Mouse (Mus musculus): ENCODE data around the gene Arntl2. TPM values are rescaled to one million over a fixed set of nuclear protein-coding genes. Genes with fewer than 3 reads are reported as not detected.

Gene Arntl2
- polyA plus RNA-seq, 1 experiment from 2014 or later = 1.2 TPM

GRCm38 (mm10) chr6:146755679-146756078 lies 40.2 kb upstream of the Arntl2 start:
- Histone ChIP-seq H3K27ac (ENCODE audit: low read depth, low read length) (no peak overlapping the region), H3K9me3 (ENCODE audit: control insufficient read depth, low read length) (no peaks in the 10 kb centered on the region), H3K27me3 (ENCODE audit: control insufficient read depth, insufficient read depth, low read length) (no peaks in the 10 kb centered on the region), H3K4me2 (ENCODE audit: low read depth) (no peak overlapping the region), H3K36me3 (ENCODE audit: control insufficient read depth, insufficient read depth, low read length) (no peaks in the 10 kb centered on the region; the same call in 1 of the 2 replicates), H3K4me3 (ENCODE audit: low read depth, low read length) (no peak overlapping the region), H3K9ac (ENCODE audit: low read length) (no peak overlapping the region), H3K4me1 (ENCODE audit: control insufficient read depth, insufficient read depth, low read length) (peaks cover 4% of the 10 kb centered on the region)
- no peak for ATAC-seq (ENCODE audit: insufficient read depth, low FRiP score, low TSS enrichment)
- no peak for DNase-seq (ENCODE audit: low spot score)
- 90% methylated on average over 4 of the region's 4 CpGs for WGBS

- H3K36me3 ChIP-seq (ENCODE audit: control insufficient read depth, insufficient read depth, low read length) = no peaks in the 10 kb centered on the region; the same call in 1 of the 2 replicates
- no peak for DNase-seq (ENCODE audit: low spot score)
- 94% methylated on average over 2 of the region's 2 CpGs for whole genome bisulfite sequencing
These were observed 36.8 kb upstream of the Arntl2 start for GRCm38 (mm10) chr6:146759027-146759426.

GRCm38 (mm10) chr6:146760022-146760421 lies 35.8 kb upstream of the Arntl2 start:
- 97% methylated on average over 2 of the region's 2 CpGs for WGBS
- Histone ChIP-seq H3K9ac (ENCODE audit: low read length) (no peak overlapping the region), H3K9me3 (ENCODE audit: control insufficient read depth, low read length) (no peaks in the 10 kb centered on the region), H3K4me3 (ENCODE audit: low read depth, low read length) (no peak overlapping the region), H3K27ac (ENCODE audit: low read depth, low read length) (no peak overlapping the region), H3K27me3 (ENCODE audit: control insufficient read depth, insufficient read depth, low read length) (no peaks in the 10 kb centered on the region), H3K4me1 (ENCODE audit: control insufficient read depth, insufficient read depth, low read length) (no peaks in the 10 kb centered on the region), H3K36me3 (ENCODE audit: control insufficient read depth, insufficient read depth, low read length) (no peaks in the 10 kb centered on the region; the same call in 1 of the 2 replicates), H3K4me2 (ENCODE audit: low read depth) (no peak overlapping the region)
- DNase-seq (ENCODE audit: low spot score) (no peak), ATAC-seq (ENCODE audit: insufficient read depth, low FRiP score, low TSS enrichment) (no peak)

More at GRCm38 (mm10) chr6:146759027-146759426, 36.8 kb upstream of the Arntl2 start:
- H3K4me1 ChIP-seq (ENCODE audit: control insufficient read depth, insufficient read depth, low read length) = no peaks in the 10 kb centered on the region
- no peak overlapping the region for H3K27ac ChIP-seq (ENCODE audit: low read depth, low read length)
- no peak overlapping the region for H3K9ac ChIP-seq (ENCODE audit: low read length)
- no peaks in the 10 kb centered on the region for H3K9me3 ChIP-seq (ENCODE audit: control insufficient read depth, low read length)
- no peak overlapping the region for H3K4me3 ChIP-seq (ENCODE audit: low read depth, low read length)
- no peaks in the 10 kb centered on the region for H3K27me3 ChIP-seq (ENCODE audit: control insufficient read depth, insufficient read depth, low read length)
- H3K4me2 ChIP-seq (ENCODE audit: low read depth) = no peak overlapping the region
- no peak for ATAC-seq (ENCODE audit: insufficient read depth, low FRiP score, low TSS enrichment)

GRCm38 (mm10) chr6:146760736-146761135 lies 35.1 kb upstream of the Arntl2 start:
- 75% methylated on average over 4 of the region's 4 CpGs for WGBS
- Histone ChIP-seq H3K9me3 (ENCODE audit: control insufficient read depth, low read length) (no peaks in the 10 kb centered on the region), H3K4me3 (ENCODE audit: low read depth, low read length) (no peak overlapping the region), H3K4me1 (ENCODE audit: control insufficient read depth, insufficient read depth, low read length) (no peaks in the 10 kb centered on the region), H3K27ac (ENCODE audit: low read depth, low read length) (no peak overlapping the region), H3K4me2 (ENCODE audit: low read depth) (no peak overlapping the region), H3K9ac (ENCODE audit: low read length) (no peak overlapping the region), H3K36me3 (ENCODE audit: control insufficient read depth, insufficient read depth, low read length) (no peaks in the 10 kb centered on the region; the same call in 1 of the 2 replicates), H3K27me3 (ENCODE audit: control insufficient read depth, insufficient read depth, low read length) (no peaks in the 10 kb centered on the region)
- ATAC-seq (ENCODE audit: insufficient read depth, low FRiP score, low TSS enrichment) (no peak), DNase-seq (ENCODE audit: low spot score) (no peak)

GRCm38 (mm10) chr6:146762264-146762898 lies 33.5 kb upstream of the Arntl2 start:
- no peaks in the 10 kb centered on the region for H3K4me1 ChIP-seq (ENCODE audit: control insufficient read depth, insufficient read depth, low read length)
- ATAC-seq (ENCODE audit: insufficient read depth, low FRiP score, low TSS enrichment) = no peak
- WGBS = 73% methylated on average over 5 of the region's 5 CpGs

GRCm38 (mm10) chr6:146764593-146764992 lies 31.3 kb upstream of the Arntl2 start:
- H3K27ac ChIP-seq (ENCODE audit: low read depth, low read length) = no peak overlapping the region
- H3K27me3 ChIP-seq (ENCODE audit: control insufficient read depth, insufficient read depth, low read length) = no peaks in the 10 kb centered on the region
- no peak overlapping the region for H3K4me2 ChIP-seq (ENCODE audit: low read depth)
- no peak for DNase-seq (ENCODE audit: low spot score)
- no peaks in the 10 kb centered on the region for H3K9me3 ChIP-seq (ENCODE audit: control insufficient read depth, low read length)
- H3K4me3 ChIP-seq (ENCODE audit: low read depth, low read length) = no peak overlapping the region
- no peak for ATAC-seq (ENCODE audit: insufficient read depth, low FRiP score, low TSS enrichment)
- 63% methylated on average over 2 of the region's 2 CpGs for WGBS
- no peaks in the 10 kb centered on the region; the same call in 1 of the 2 replicates for H3K36me3 ChIP-seq (ENCODE audit: control insufficient read depth, insufficient read depth, low read length)
- H3K4me1 ChIP-seq (ENCODE audit: control insufficient read depth, insufficient read depth, low read length) = no peaks in the 10 kb centered on the region
- H3K9ac ChIP-seq (ENCODE audit: low read length) = no peak overlapping the region

More at GRCm38 (mm10) chr6:146762264-146762898, 33.5 kb upstream of the Arntl2 start:
- Histone ChIP-seq H3K4me3 (ENCODE audit: low read depth, low read length) (no peak overlapping the region), H3K4me2 (ENCODE audit: low read depth) (no peak overlapping the region), H3K9me3 (ENCODE audit: control insufficient read depth, low read length) (no peaks in the 10 kb centered on the region), H3K36me3 (ENCODE audit: control insufficient read depth, insufficient read depth, low read length) (no peaks in the 10 kb centered on the region; the same call in 1 of the 2 replicates), H3K27me3 (ENCODE audit: control insufficient read depth, insufficient read depth, low read length) (no peaks in the 10 kb centered on the region), H3K9ac (ENCODE audit: low read length) (no peak overlapping the region), H3K27ac (ENCODE audit: low read depth, low read length) (no peak overlapping the region)
- no peak for DNase-seq (ENCODE audit: low spot score)

- H3K27ac ChIP-seq (ENCODE audit: low read depth, low read length) = no peak overlapping the region
- H3K27me3 ChIP-seq (ENCODE audit: control insufficient read depth, insufficient read depth, low read length) = no peaks in the 10 kb centered on the region
- no peak overlapping the region for H3K4me2 ChIP-seq (ENCODE audit: low read depth)
- no peak for ATAC-seq (ENCODE audit: insufficient read depth, low FRiP score, low TSS enrichment)
- 89% methylated on average over 4 of the region's 4 CpGs for WGBS
- DNase-seq (ENCODE audit: low spot score) = no peak
- H3K9ac ChIP-seq (ENCODE audit: low read length) = no peak overlapping the region
- no peaks in the 10 kb centered on the region for H3K9me3 ChIP-seq (ENCODE audit: control insufficient read depth, low read length)
- no peak overlapping the region for H3K4me3 ChIP-seq (ENCODE audit: low read depth, low read length)
- no peaks in the 10 kb centered on the region; the same call in 1 of the 2 replicates for H3K36me3 ChIP-seq (ENCODE audit: control insufficient read depth, insufficient read depth, low read length)
- no peaks in the 10 kb centered on the region for H3K4me1 ChIP-seq (ENCODE audit: control insufficient read depth, insufficient read depth, low read length)
These were observed 30.6 kb upstream of the Arntl2 start for GRCm38 (mm10) chr6:146765270-146765669.

GRCm38 (mm10) chr6:146768813-146769404 lies 26.9 kb upstream of the Arntl2 start:
- no peaks in the 10 kb centered on the region for H3K27me3 ChIP-seq (ENCODE audit: control insufficient read depth, insufficient read depth, low read length)
- H3K4me1 ChIP-seq (ENCODE audit: control insufficient read depth, insufficient read depth, low read length) = no peaks in the 10 kb centered on the region
- no peak overlapping the region for H3K27ac ChIP-seq (ENCODE audit: low read depth, low read length)
- ATAC-seq (ENCODE audit: insufficient read depth, low FRiP score, low TSS enrichment) (no peak), DNase-seq (ENCODE audit: low spot score) (no peak)
- H3K36me3 ChIP-seq (ENCODE audit: control insufficient read depth, insufficient read depth, low read length) = no peaks in the 10 kb centered on the region; the same call in none of the 2 replicates
- WGBS = 92% methylated on average over 10 of the region's 10 CpGs
- H3K4me2 ChIP-seq (ENCODE audit: low read depth) = no peak overlapping the region
- no peak overlapping the region for H3K4me3 ChIP-seq (ENCODE audit: low read depth, low read length)
- no peaks in the 10 kb centered on the region for H3K9me3 ChIP-seq (ENCODE audit: control insufficient read depth, low read length)
- H3K9ac ChIP-seq (ENCODE audit: low read length) = no peak overlapping the region

All from neural tube, embryonic 11.5 days (tissue).